Mouse (Mus musculus) hindbrain, embryonic 10.5 days (tissue): ENCODE results near the gene Gm17334. TPM values are rescaled to one million over a fixed set of nuclear protein-coding genes. Genes with fewer than 3 reads are reported as not detected.

ENCODE experiments used
- DNase-seq: peaks from one replicate; pipeline ENCODE4 v3.0.0-alpha.2; 2017; ENCODE audit warnings: low spot score
- H3K27ac ChIP-seq: fragments of 300-500 bp; sonication (generic); 2 replicates; pipeline ENCODE4 v1.5.1; 2016; ENCODE audit warnings: mild to moderate bottlenecking, moderate library complexity
- H3K27me3 ChIP-seq: fragments of 300-500 bp; sonication (generic); 2 replicates; pipeline ENCODE4 v1.6.1; 2016; ENCODE audit warnings: mild to moderate bottlenecking; ENCODE audit not compliant: poor library complexity, insufficient read depth, severe bottlenecking
- H3K36me3 ChIP-seq: fragments of 300-500 bp; sonication (generic); 2 replicates; pipeline ENCODE4 v1.6.1; 2016; ENCODE audit warnings: mild to moderate bottlenecking, moderate library complexity
- H3K4me1 ChIP-seq: fragments of 300-500 bp; sonication (generic); replicated peaks from 2 replicates; pipeline ENCODE4 v1.6.1; 2016; ENCODE audit warnings: mild to moderate bottlenecking
- H3K4me3 ChIP-seq: fragments of 300-500 bp; sonication (generic); 2 replicates; pipeline ENCODE4 v1.5.1; 2016; ENCODE audit warnings: mild to moderate bottlenecking, moderate library complexity
- H3K9me3 ChIP-seq: fragments of 300-500 bp; sonication (generic); 2 replicates; pipeline ENCODE4 v1.6.1; 2016; ENCODE audit warnings: mild to moderate bottlenecking, moderate library complexity
- WGBS: fragments of 180-500 bp; shearing (Covaris S2); methylation state at CpG from one replicate; pipeline ENCODE4 v1.1.7; 2016; 5-methylcytosine and 5-hydroxymethylcytosine counted together
- polyA plus RNA-seq: library from polyadenylated mRNA; unstranded; fragments of >200 nt; fragmentation: Nextera tagmentation; extraction: Ambion mirVana; gene quantifications from 2 replicates; pipeline ENCODE4 v1.2.1, GENCODE M21; 2016

Gm17334 gene
- polyA plus RNA-seq, 1 experiment from 2014 or later, result not detected

DNA sequence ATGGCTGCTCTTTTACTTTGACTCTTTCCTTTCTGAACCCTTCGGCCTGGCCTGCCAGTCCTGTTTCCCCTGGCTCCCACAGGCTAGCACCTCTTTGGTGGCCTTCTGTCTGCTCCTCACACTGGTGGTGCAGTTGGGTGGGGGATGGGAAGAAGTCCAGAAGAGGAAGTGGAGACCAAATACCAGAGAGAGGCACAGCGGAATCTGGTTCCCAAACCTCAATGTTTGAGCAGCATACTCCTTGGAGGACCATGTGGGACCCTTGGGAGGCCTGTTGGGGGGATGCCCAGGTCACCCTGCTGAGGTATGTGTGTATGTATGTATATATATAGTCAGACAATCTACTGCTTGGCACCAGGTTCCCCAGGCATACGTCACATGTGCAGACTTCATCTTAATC lies 21.0 kb upstream of the Gm17334 start:
- Histone ChIP-seq H3K27ac (no peak overlapping the region), H3K4me3 (no peak overlapping the region), H3K4me1 (peaks cover 45% of the 10 kb centered on the region), H3K9me3 (no peaks in the 10 kb centered on the region), H3K27me3 (no peaks in the 10 kb centered on the region), H3K36me3 (no peaks in the 10 kb centered on the region)
- 77% methylated on average over 3 of the region's 3 CpGs for WGBS
- DNase-seq, result no peak

- WGBS, result 84% methylated on average over 3 of the region's 3 CpGs
- Histone ChIP-seq H3K9me3 (no peaks in the 10 kb centered on the region), H3K27ac (no peak overlapping the region), H3K36me3 (no peaks in the 10 kb centered on the region), H3K27me3 (no peaks in the 10 kb centered on the region), H3K4me3 (no peak overlapping the region), H3K4me1 (peaks cover 54% of the 10 kb centered on the region)
- DNase-seq, result no peak
Observed at GRCm38 (mm10) chr11:53792986-53793385, 20.0 kb upstream of the Gm17334 start.

GRCm38 (mm10) chr11:53789277-53789676 lies 16.3 kb upstream of the Gm17334 start:
- H3K4me3 ChIP-seq, result no peak overlapping the region
- H3K27me3 ChIP-seq, result no peaks in the 10 kb centered on the region
- WGBS, result 74% methylated on average over 3 of the region's 3 CpGs
- no peaks in the 10 kb centered on the region for H3K36me3 ChIP-seq
- H3K4me1 ChIP-seq, result peaks cover 24% of the 10 kb centered on the region
- no peak for DNase-seq
- no peaks in the 10 kb centered on the region for H3K9me3 ChIP-seq
- no peak overlapping the region for H3K27ac ChIP-seq

GRCm38 (mm10) chr11:53788196-53788595 lies 15.2 kb upstream of the Gm17334 start:
- Histone ChIP-seq H3K36me3 (no peaks in the 10 kb centered on the region), H3K27ac (0 out of 2 replicates have a peak overlapping the region, but pooled peaks have one; percentile 43), H3K4me3 (no peak overlapping the region), H3K9me3 (no peaks in the 10 kb centered on the region), H3K27me3 (no peaks in the 10 kb centered on the region), H3K4me1 (peaks cover 24% of the 10 kb centered on the region)
- DNase-seq, result peak; percentile 38
- WGBS, result 58% methylated on average over 8 of the region's 8 CpGs

GRCm38 (mm10) chr11:53786058-53787031 lies 13.4 kb upstream of the Gm17334 start:
- 86% methylated on average over 13 of the region's 13 CpGs for WGBS
- Histone ChIP-seq H3K4me3 (no peak overlapping the region), H3K27me3 (no peaks in the 10 kb centered on the region), H3K36me3 (no peaks in the 10 kb centered on the region), H3K27ac (no peak overlapping the region), H3K4me1 (peaks cover 24% of the 10 kb centered on the region), H3K9me3 (no peaks in the 10 kb centered on the region)
- no peak for DNase-seq

- Histone ChIP-seq H3K27ac (no peak overlapping the region), H3K9me3 (no peaks in the 10 kb centered on the region), H3K27me3 (no peaks in the 10 kb centered on the region), H3K36me3 (no peaks in the 10 kb centered on the region), H3K4me3 (no peak overlapping the region), H3K4me1 (peaks cover 24% of the 10 kb centered on the region)
- no peak for DNase-seq
- 86% methylated on average over 3 of the region's 3 CpGs for WGBS
Observed at GRCm38 (mm10) chr11:53785311-53785936, 12.4 kb upstream of the Gm17334 start.

DNA sequence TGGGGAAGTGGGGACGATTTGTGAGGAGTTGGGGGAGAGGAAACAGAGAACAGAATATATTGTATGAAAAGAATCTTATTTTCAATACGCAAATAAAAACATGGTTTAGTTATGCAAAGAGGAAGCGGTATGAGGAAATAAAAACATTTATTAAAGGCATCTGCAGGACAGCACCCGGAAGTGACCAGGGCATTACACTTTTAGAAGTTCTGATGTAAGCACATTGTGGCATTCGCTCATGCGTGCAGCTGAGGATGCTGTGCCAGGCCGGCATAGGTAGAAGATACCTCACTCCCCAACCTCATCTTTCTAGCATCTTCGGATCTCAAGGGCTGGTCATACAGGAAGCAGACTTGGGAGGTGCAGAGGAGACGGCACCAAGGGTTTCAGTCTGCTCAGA lies 10.3 kb upstream of the Gm17334 start:
- Histone ChIP-seq H3K4me3 (no peak overlapping the region), H3K4me1 (peaks cover 12% of the 10 kb centered on the region), H3K36me3 (no peaks in the 10 kb centered on the region), H3K9me3 (no peaks in the 10 kb centered on the region), H3K27me3 (no peaks in the 10 kb centered on the region), H3K27ac (no peak overlapping the region)
- 88% methylated on average over 9 of the region's 9 CpGs for WGBS
- DNase-seq, result no peak

- no peak overlapping the region for H3K4me3 ChIP-seq
- H3K27me3 ChIP-seq, result no peaks in the 10 kb centered on the region
- H3K27ac ChIP-seq, result no peak overlapping the region
- no peaks in the 10 kb centered on the region for H3K36me3 ChIP-seq
- no peaks in the 10 kb centered on the region for H3K9me3 ChIP-seq
- no peak for DNase-seq
- H3K4me1 ChIP-seq, result peaks cover 6% of the 10 kb centered on the region; the same call in 1 of the 2 replicates
- 91% methylated on average over 7 of the region's 7 CpGs for WGBS
Observed at GRCm38 (mm10) chr11:53781964-53782363, 9.0 kb upstream of the Gm17334 start.

- no peak overlapping the region for H3K4me3 ChIP-seq
- H3K36me3 ChIP-seq, result peaks cover 4% of the 10 kb centered on the region
- H3K27ac ChIP-seq, result no peak overlapping the region
- no peaks in the 10 kb centered on the region for H3K9me3 ChIP-seq
- DNase-seq, result no peak
- peaks cover 6% of the 10 kb centered on the region; the same call in 1 of the 2 replicates for H3K4me1 ChIP-seq
- no peaks in the 10 kb centered on the region for H3K27me3 ChIP-seq
- WGBS, result 88% methylated on average over 4 of the region's 4 CpGs
Observed at GRCm38 (mm10) chr11:53781201-53781775, 8.3 kb upstream of the Gm17334 start.

DNA sequence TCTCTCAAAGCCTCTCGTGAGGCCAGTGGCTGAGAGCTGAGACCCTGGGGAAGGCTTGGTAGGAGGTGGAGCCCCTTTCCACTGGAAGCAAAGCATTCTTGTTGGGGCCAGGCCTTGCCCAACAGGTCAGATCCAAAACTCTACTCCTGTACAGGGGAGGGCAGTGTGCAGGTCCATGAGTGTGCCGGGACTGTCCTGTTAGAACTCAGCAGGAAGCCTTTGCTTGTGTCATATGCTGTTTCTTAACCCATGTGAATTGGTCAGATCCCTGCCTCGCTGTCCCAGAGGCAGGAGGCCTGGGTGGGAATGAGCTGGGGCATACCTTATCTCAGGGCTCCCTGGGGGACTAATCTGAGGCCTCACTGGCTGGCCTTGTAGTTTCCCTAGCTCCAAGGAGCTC lies 7.3 kb upstream of the Gm17334 start:
- peaks cover 6% of the 10 kb centered on the region; the same call in 1 of the 2 replicates for H3K4me1 ChIP-seq
- no peak overlapping the region for H3K27ac ChIP-seq
- H3K4me3 ChIP-seq, result no peak overlapping the region
- H3K27me3 ChIP-seq, result no peaks in the 10 kb centered on the region
- DNase-seq, result no peak
- H3K9me3 ChIP-seq, result no peaks in the 10 kb centered on the region
- WGBS, result 63% methylated on average over 3 of the region's 3 CpGs
- H3K36me3 ChIP-seq, result peaks cover 9% of the 10 kb centered on the region

GRCm38 (mm10) chr11:53779808-53780207 lies 6.8 kb upstream of the Gm17334 start:
- 92% methylated on average over 2 of the region's 2 CpGs for WGBS
- H3K27me3 ChIP-seq, result no peaks in the 10 kb centered on the region
- peaks cover 6% of the 10 kb centered on the region; the same call in 1 of the 2 replicates for H3K4me1 ChIP-seq
- no peak overlapping the region for H3K27ac ChIP-seq
- H3K4me3 ChIP-seq, result no peak overlapping the region
- peaks cover 9% of the 10 kb centered on the region for H3K36me3 ChIP-seq
- H3K9me3 ChIP-seq, result no peaks in the 10 kb centered on the region
- no peak for DNase-seq

GRCm38 (mm10) chr11:53778455-53778854 lies 5.5 kb upstream of the Gm17334 start:
- 83% methylated on average over 5 of the region's 5 CpGs for WGBS
- no peak overlapping the region for H3K4me3 ChIP-seq
- peaks cover 8% of the 10 kb centered on the region for H3K27me3 ChIP-seq
- H3K36me3 ChIP-seq, result peaks cover 9% of the 10 kb centered on the region
- no peaks in the 10 kb centered on the region for H3K9me3 ChIP-seq
- H3K4me1 ChIP-seq, result no peaks in the 10 kb centered on the region; the same call in 1 of the 2 replicates
- no peak for DNase-seq
- no peak overlapping the region for H3K27ac ChIP-seq

DNA sequence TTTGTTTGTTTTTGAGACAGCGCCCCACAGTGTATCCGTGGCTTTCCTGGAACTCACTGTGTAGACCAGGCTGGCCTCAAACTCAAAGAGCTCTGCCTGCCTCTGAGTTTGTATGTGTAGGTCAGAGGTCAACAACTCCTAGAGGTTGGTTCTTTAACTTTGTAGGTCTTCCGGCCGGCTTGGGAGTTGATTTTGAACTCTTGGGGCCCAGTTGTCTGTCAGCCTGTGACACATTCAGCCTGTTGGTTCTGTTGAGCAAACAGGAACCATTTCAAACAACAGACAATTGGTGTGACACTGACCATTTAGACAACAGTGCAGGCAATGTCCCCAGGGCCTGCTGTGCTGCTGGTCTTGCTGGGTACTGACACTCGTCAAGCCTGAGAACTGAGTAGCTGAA lies 4.7 kb upstream of the Gm17334 start:
- no peaks in the 10 kb centered on the region; the same call in 1 of the 2 replicates for H3K4me1 ChIP-seq
- H3K9me3 ChIP-seq, result no peaks in the 10 kb centered on the region
- H3K27ac ChIP-seq, result no peak overlapping the region
- H3K36me3 ChIP-seq, result peaks cover 9% of the 10 kb centered on the region
- no peak for DNase-seq
- peaks cover 11% of the 10 kb centered on the region for H3K27me3 ChIP-seq
- 66% methylated on average over 5 of the region's 5 CpGs for WGBS
- no peak overlapping the region for H3K4me3 ChIP-seq
